Mouse (Mus musculus): ENCODE measurements at regions not wholly inside any gene's neighbourhood (a gene's known extent, or its start where the extent isn't known, plus 50 kb on each side); places are given as distances from the start of the nearest gene placed in this dataset.

- no peak for TF ChIP-seq CTCF (IDR thresholded peaks at IDR 0.05; ENCODE audit: low read depth)
- no peak for TF ChIP-seq EP300 (IDR thresholded peaks at IDR 0.05; ENCODE audit: low read depth)
These were observed 495.5 kb upstream of the Prmt6 start for GRCm38 (mm10) chr3:110746273-110746672.
